Comparison of ENCODE assay signal across 9 mouse cellular contexts in the genomic region with DNA sequence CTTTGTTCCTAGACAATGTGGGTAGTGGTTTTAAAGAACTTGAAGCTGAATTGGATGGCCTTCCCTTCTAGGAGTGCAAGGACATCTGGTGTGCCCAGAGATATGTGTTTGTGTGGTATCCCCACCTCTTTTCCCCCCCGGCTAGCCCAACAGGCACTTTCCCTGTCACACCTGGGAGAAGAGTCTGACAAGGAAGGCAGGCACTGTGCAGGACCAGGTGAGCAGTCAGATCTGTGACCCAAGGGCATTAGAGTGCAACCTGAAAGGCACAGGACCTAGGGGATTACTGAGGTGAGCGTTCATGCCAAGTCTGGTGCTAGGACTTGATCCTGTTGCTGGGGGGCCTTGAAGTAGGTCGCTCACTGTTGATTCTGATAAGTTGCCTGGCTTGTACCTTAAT.
DNase-seq lines count a peak whose midpoint lies in the region; ATAC-seq and TF ChIP-seq lines count a peak whose summit lies in the region.
"Had no signal": no experiment of that assay in that cellular context is flagged by ENCODE, and none has a peak within 500 bp of the region (broad histone marks: within the 10 kb centered on the region; RNA-seq: fewer than 3 reads in every experiment).

No protein-coding gene starts in this region.

- TF ChIP-seq CTCF in layer of hippocampus, adult 2 months (conservative IDR thresholded peaks at IDR 0.05), result no peak

- peak overlapping the region; percentile 96 for H3K27ac ChIP-seq in layer of hippocampus, adult 2 months
- peak overlapping the region; percentile 95 for H3K27ac ChIP-seq in embryonic facial prominence, embryonic 13.5 days
- H3K27ac ChIP-seq in hindbrain, embryonic 12.5 days, result no peak overlapping the region
- no peak overlapping the region for H3K27ac ChIP-seq in midbrain, embryonic 15.5 days

- DNase-seq in layer of hippocampus, adult 2 months (ENCODE audit: low spot score in 2 of 2), result no peak
- DNase-seq in layer of hippocampus, adult 8-10 months (ENCODE audit: low spot score in 2 of 2), result no peak
- DNase-seq in T-cell, adult 2 months (ENCODE audit: low spot score), result no peak
- DNase-seq in cerebellum, postnatal 10 days, result no peak
- DNase-seq in cerebellum, postnatal 25 days, result no peak
- DNase-seq: cerebellum, adult 11 months had no signal

- ATAC-seq in embryonic facial prominence, embryonic 13.5 days (ENCODE audit: insufficient number of reproducible peaks, insufficient read depth, low FRiP score, low TSS enrichment, low read depth), result no peak
- ATAC-seq in hindbrain, embryonic 12.5 days (ENCODE audit: low FRiP score), result no peak
- no peak for ATAC-seq in midbrain, embryonic 15.5 days (replicated peaks)

- peak overlapping the region; percentile 77 for H3K4me3 ChIP-seq in layer of hippocampus, adult 2 months
- H3K4me3 ChIP-seq in embryonic facial prominence, embryonic 13.5 days, result peak overlapping the region; percentile 62
- peak overlapping the region; percentile 14; the same call in 1 of the 2 replicates for H3K4me3 ChIP-seq in hindbrain, embryonic 12.5 days
- H3K4me3 ChIP-seq in midbrain, embryonic 15.5 days, result no peak overlapping the region

- 47% methylated on average over 3 of the region's 3 CpGs for whole genome bisulfite sequencing in embryonic facial prominence, embryonic 13.5 days
- 79% methylated on average over 3 of the region's 3 CpGs for WGBS in hindbrain, embryonic 12.5 days
- 84% methylated on average over 3 of the region's 3 CpGs for WGBS in midbrain, embryonic 15.5 days

- 0 out of 2 replicates have a peak, but pooled peaks cover 4% of the 10 kb centered on the region for H3K36me3 ChIP-seq in embryonic facial prominence, embryonic 13.5 days
- 0 out of 2 replicates have a peak, but pooled peaks cover 2% of the 10 kb centered on the region for H3K36me3 ChIP-seq in hindbrain, embryonic 12.5 days
- no peaks in the 10 kb centered on the region for H3K36me3 ChIP-seq in midbrain, embryonic 15.5 days (replicated peaks)

- no peaks in the 10 kb centered on the region for H3K27me3 ChIP-seq in embryonic facial prominence, embryonic 13.5 days
- H3K27me3 ChIP-seq in hindbrain, embryonic 12.5 days, result peaks cover 2% of the 10 kb centered on the region; the same call in 1 of the 2 replicates
- H3K27me3 ChIP-seq in midbrain, embryonic 15.5 days (replicated peaks), result no peaks in the 10 kb centered on the region

- H3K4me1 ChIP-seq in embryonic facial prominence, embryonic 13.5 days, result peaks cover 63% of the 10 kb centered on the region
- H3K4me1 ChIP-seq in hindbrain, embryonic 12.5 days, result peaks cover 32% of the 10 kb centered on the region
- peaks cover 25% of the 10 kb centered on the region for H3K4me1 ChIP-seq in midbrain, embryonic 15.5 days

- peak overlapping the region; percentile 82 for H3K4me2 ChIP-seq in embryonic facial prominence, embryonic 13.5 days
- peak overlapping the region; percentile 74 for H3K4me2 ChIP-seq in hindbrain, embryonic 12.5 days (replicated peaks)
- H3K4me2 ChIP-seq in midbrain, embryonic 15.5 days, result peak overlapping the region; percentile 10; the same call in 1 of the 2 replicates

- no peaks in the 10 kb centered on the region for H3K9me3 ChIP-seq in embryonic facial prominence, embryonic 13.5 days
- no peaks in the 10 kb centered on the region for H3K9me3 ChIP-seq in hindbrain, embryonic 12.5 days (replicated peaks)
- H3K9me3 ChIP-seq in midbrain, embryonic 15.5 days, result no peaks in the 10 kb centered on the region

- peak overlapping the region; percentile 84 for H3K9ac ChIP-seq in embryonic facial prominence, embryonic 13.5 days
- peak overlapping the region; percentile 45; the same call in 1 of the 2 replicates for H3K9ac ChIP-seq in hindbrain, embryonic 12.5 days
- H3K9ac ChIP-seq in midbrain, embryonic 15.5 days, result no peak overlapping the region

Comparison
In these comparisons a context has a peak if more than half of its experiments do, and no peak if none do; other contexts are left out.
1. H3K27ac ChIP-seq: peak in layer of hippocampus, adult 2 months (single experiment) and embryonic facial prominence, embryonic 13.5 days (single experiment); none in hindbrain, embryonic 12.5 days (single experiment) and midbrain, embryonic 15.5 days (single experiment).
2. H3K4me2 ChIP-seq: peak in every context shown above with its lines; median percentile 82 in embryonic facial prominence, embryonic 13.5 days; 74 in hindbrain, embryonic 12.5 days; 10 in midbrain, embryonic 15.5 days.